Mouse (Mus musculus): ENCODE results near the gene Cabp4. TPM values are rescaled to one million over a fixed set of nuclear protein-coding genes. Genes with fewer than 3 reads are reported as not detected.
"Not testable (repeated sequence)": the region's sequence is repeated elsewhere in the genome, so short reads cannot be mapped to it uniquely, and the experiment has no call there.

The Cabp4 gene
- total RNA-seq, 2 experiments from 2014 or later = 0.39 TPM; not detected in 1

DNA sequence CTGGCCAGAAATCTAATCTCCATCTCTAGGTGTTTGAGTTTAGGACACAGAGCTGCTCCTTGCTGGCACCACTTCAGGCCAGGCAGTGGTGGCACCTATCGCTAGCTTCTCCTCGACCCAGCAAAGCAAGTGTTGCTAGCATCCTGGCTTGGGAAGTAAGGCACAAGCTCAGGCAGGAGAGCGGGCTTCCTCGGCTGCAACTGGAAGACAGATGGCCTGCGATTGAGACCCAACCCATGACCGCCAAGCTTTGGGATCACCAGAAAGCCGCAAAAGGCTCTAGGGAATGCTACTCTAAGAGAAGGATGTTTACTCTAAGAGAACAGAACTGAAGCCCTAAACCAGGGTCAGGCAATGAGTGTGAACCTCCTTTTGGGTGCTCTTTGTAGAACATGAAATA lies 14.4 kb downstream of the Cabp4 start:
- no peak for ATAC-seq (replicated peaks; ENCODE audit: low FRiP score, low TSS enrichment, poor library complexity, severe bottlenecking)

GRCm38 (mm10) chr19:4126759-4127495 lies 16.9 kb downstream of the Cabp4 start:
- ATAC-seq (replicated peaks; ENCODE audit: low FRiP score, low TSS enrichment, poor library complexity, severe bottlenecking) = no peak

- peak; percentile 85 for ATAC-seq (replicated peaks; ENCODE audit: low FRiP score, low TSS enrichment, poor library complexity, severe bottlenecking)
Observed at GRCm38 (mm10) chr19:4125741-4126696, 17.8 kb downstream of the Cabp4 start, which contains the start of gene Aip. TSS of gene Aip (minus strand) at chr19:4125858.

- not testable (repeated sequence) for ATAC-seq (replicated peaks; ENCODE audit: low FRiP score, low TSS enrichment, poor library complexity, severe bottlenecking)
Observed at GRCm38 (mm10) chr19:4125268-4125667, 18.6 kb downstream of the Cabp4 start.

GRCm38 (mm10) chr19:4124432-4124831 lies 19.4 kb downstream of the Cabp4 start:
- ATAC-seq (replicated peaks; ENCODE audit: low FRiP score, low TSS enrichment, poor library complexity, severe bottlenecking) = no peak

GRCm38 (mm10) chr19:4122411-4123370 lies 21.1 kb downstream of the Cabp4 start:
- no peak for ATAC-seq (replicated peaks; ENCODE audit: low FRiP score, low TSS enrichment, poor library complexity, severe bottlenecking)

GRCm38 (mm10) chr19:4121896-4122295 lies 21.9 kb downstream of the Cabp4 start:
- ATAC-seq (replicated peaks; ENCODE audit: low FRiP score, low TSS enrichment, poor library complexity, severe bottlenecking) = not testable (repeated sequence)

DNA sequence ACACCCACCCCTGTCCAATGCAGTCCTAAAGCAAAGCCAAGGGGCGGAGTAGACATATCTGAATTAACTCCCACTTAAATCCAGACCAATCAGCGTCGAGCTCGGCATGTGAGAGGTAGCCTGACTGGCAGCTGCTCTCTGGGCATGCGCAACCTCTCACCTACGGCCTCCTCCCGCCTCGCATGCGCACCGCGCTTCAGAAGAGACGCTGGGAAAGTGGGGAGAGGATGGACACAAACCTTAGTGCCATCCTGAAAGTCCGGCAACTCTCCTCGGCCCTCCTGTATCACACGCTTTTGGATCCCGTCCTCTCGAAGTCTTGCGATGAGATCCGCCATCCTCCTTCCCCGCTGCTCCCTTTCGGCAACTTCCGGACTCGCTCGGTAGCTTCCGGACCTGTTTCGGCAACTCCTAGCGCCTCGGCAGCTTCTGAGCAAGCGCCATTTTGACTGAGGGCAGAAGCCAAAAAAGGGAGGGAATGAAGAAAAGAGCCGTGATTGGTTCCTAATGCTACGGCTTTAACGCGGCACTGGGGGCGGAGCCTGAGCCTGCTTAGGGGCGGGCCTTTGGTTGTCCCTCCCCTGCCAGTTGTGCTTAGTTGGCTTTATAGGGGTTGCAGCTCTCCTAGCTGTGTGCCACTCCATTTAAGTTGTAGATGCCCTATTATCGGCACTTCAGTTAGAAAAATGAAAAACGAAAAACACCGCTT lies 22.6 kb downstream of the Cabp4 start:
- peak; percentile 87 for ATAC-seq (replicated peaks; ENCODE audit: low FRiP score, low TSS enrichment, poor library complexity, severe bottlenecking)

GRCm38 (mm10) chr19:4120496-4120895 lies 23.3 kb downstream of the Cabp4 start:
- ATAC-seq (replicated peaks; ENCODE audit: low FRiP score, low TSS enrichment, poor library complexity, severe bottlenecking) = no peak

GRCm38 (mm10) chr19:4119716-4120487 lies 23.9 kb downstream of the Cabp4 start:
- ATAC-seq (replicated peaks; ENCODE audit: low FRiP score, low TSS enrichment, poor library complexity, severe bottlenecking) = no peak

- no peak for ATAC-seq (replicated peaks; ENCODE audit: low FRiP score, low TSS enrichment, poor library complexity, severe bottlenecking)
Observed at GRCm38 (mm10) chr19:4118350-4118749, 25.5 kb downstream of the Cabp4 start.

- no peak for ATAC-seq (replicated peaks; ENCODE audit: low FRiP score, low TSS enrichment, poor library complexity, severe bottlenecking)
Observed at GRCm38 (mm10) chr19:4117006-4117405, 26.8 kb downstream of the Cabp4 start.

DNA sequence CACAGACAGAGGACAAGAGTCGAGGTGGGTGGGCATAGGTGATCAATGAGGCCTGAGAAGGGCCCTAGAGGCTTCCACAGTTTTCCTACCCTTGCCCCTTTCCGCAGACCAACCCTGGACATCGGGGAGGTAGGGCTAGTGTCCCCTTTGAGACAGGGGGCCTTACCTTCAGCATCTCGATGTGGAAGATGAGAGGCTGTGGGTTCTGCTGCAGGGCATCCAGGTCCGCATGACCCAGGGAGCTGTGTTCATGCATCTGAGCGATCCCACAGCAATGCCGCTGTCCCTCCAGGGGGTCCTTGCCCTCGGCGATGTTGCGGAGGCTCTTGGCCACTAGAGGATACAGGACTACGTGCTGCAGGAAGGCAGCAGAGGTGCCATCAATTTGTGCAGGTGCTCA lies 28.0 kb downstream of the Cabp4 start:
- no peak for ATAC-seq (replicated peaks; ENCODE audit: low FRiP score, low TSS enrichment, poor library complexity, severe bottlenecking)

GRCm38 (mm10) chr19:4115144-4115543 lies 28.7 kb downstream of the Cabp4 start:
- ATAC-seq (replicated peaks; ENCODE audit: low FRiP score, low TSS enrichment, poor library complexity, severe bottlenecking) = no peak

GRCm38 (mm10) chr19:4114551-4114950 lies 29.3 kb downstream of the Cabp4 start:
- ATAC-seq (replicated peaks; ENCODE audit: low FRiP score, low TSS enrichment, poor library complexity, severe bottlenecking) = no peak

GRCm38 (mm10) chr19:4113806-4114230 lies 30.0 kb downstream of the Cabp4 start:
- peak; percentile 20; the same call in 1 of the 2 replicates for ATAC-seq (replicated peaks; ENCODE audit: low FRiP score, low TSS enrichment, poor library complexity, severe bottlenecking)

DNA sequence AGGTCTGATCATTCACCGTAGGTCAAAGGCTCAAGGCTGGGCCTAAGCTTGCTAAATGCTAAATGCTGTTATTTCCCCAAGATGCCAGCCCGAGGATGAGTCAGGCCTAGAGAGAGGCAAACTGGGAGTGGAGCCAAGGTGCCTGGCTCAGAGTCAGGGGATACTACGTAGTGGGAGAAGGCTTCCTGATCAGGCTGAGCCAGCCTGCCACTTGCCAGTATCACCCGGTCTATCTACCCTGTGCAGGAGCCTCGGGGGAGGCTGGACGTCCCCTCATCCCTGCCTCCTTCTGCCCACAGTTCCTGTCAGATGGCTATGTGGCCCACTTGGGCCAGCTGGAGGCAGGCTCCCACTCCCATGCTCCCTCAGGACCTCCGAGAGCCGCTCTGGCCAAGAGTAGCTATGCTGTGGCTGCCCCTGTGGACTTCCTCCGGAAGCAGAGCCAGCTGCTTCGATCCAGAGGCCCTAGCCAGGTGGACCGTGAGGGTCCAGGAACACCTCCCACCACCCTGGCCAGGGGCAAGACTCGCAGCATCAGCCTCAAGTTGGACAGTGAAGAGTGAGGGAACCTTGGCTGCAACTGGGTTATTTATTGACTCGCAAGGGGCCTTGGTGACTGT lies 30.5 kb downstream of the Cabp4 start:
- ATAC-seq (replicated peaks; ENCODE audit: low FRiP score, low TSS enrichment, poor library complexity, severe bottlenecking) = peak; percentile 95

Measured in megakaryocyte-erythroid progenitor cell, adult 5-6 weeks (primary cell).